Mouse (Mus musculus): ENCODE results near the gene Npy1r. TPM values are rescaled to one million over a fixed set of nuclear protein-coding genes. Genes with fewer than 3 reads are reported as not detected.

Gene Npy1r
- total and polyA plus RNA-seq, 3 experiments, result not detected

Other genes with a start within 250 kb of the Npy1r start
- gene Tma16, start 210.7 kb upstream of the Npy1r start, total RNA-seq (2012; rRNA removed), result 26.7 and 33.2 TPM in 2 replicates
- gene Tma16, start 210.7 kb upstream of the Npy1r start, polyA plus RNA-seq (2012; ENCODE audit: insufficient read depth in 1 of 2, insufficient read length in 2 of 2, low read depth in 1 of 2, low replicate concordance in 2 of 2, missing spikeins in 1 of 2), result 10 to 100 TPM in 1 of 2 experiments, not detected in 1; 29.4 TPM
- gene Tktl2, start 185.4 kb upstream of the Npy1r start, total RNA-seq (2012; rRNA removed), result not detected in 2 replicates
- not detected for gene Tktl2, start 185.4 kb upstream of the Npy1r start, polyA plus RNA-seq (2012; ENCODE audit: insufficient read depth in 1 of 2, insufficient read length in 2 of 2, low read depth in 1 of 2, low replicate concordance in 2 of 2, missing spikeins in 1 of 2)
- not detected in 2 replicates for gene Npy5r, start 9.1 kb upstream of the Npy1r start, total RNA-seq (2012; rRNA removed)
- not detected for gene Npy5r, start 9.1 kb upstream of the Npy1r start, polyA plus RNA-seq (2012; ENCODE audit: insufficient read depth in 1 of 2, insufficient read length in 2 of 2, low read depth in 1 of 2, low replicate concordance in 2 of 2, missing spikeins in 1 of 2)
- gene Naf1, start 163.0 kb downstream of the Npy1r start, total RNA-seq (2012; rRNA removed), result 11.1 TPM in 2 replicates
- gene Naf1, start 163.0 kb downstream of the Npy1r start, polyA plus RNA-seq (2012; ENCODE audit: insufficient read depth in 1 of 2, insufficient read length in 2 of 2, low read depth in 1 of 2, low replicate concordance in 2 of 2, missing spikeins in 1 of 2), result 10 to 100 TPM in 1 of 2 experiments, not detected in 1; 39.6 TPM